16 mouse cellular contexts compared by ENCODE assay signal in genomic region chr13:14044521-14044920, GRCm38 (mm10).
"Had no signal": no experiment of that assay in that cellular context is flagged by ENCODE, and none has a peak within 500 bp of the region (broad histone marks: within the 10 kb centered on the region; RNA-seq: fewer than 3 reads in every experiment).

No protein-coding gene starts in this region.

- H3K27ac ChIP-seq: liver, embryonic 15.5 days; midbrain, embryonic 10.5 days; midbrain, embryonic 12.5 days; midbrain, embryonic 15.5 days; neural tube, embryonic 12.5 days; stomach, embryonic 15.5 days; stomach, postnatal 0 days had no signal

- H3K9me3 ChIP-seq: liver, embryonic 15.5 days; megakaryocyte, embryonic 14.5 days; midbrain, embryonic 10.5 days; midbrain, embryonic 12.5 days; midbrain, embryonic 15.5 days; neural tube, embryonic 12.5 days; stomach, embryonic 15.5 days had no signal

- H3K9ac ChIP-seq: liver, embryonic 15.5 days; lung, embryonic 14.5 days; midbrain, embryonic 12.5 days; midbrain, embryonic 15.5 days; neural tube, embryonic 12.5 days; stomach, embryonic 15.5 days had no signal

- H3K27me3 ChIP-seq: liver, embryonic 15.5 days; megakaryocyte, embryonic 14.5 days; midbrain, embryonic 12.5 days; midbrain, embryonic 15.5 days; neural tube, embryonic 12.5 days; stomach, embryonic 15.5 days had no signal

- H3K4me3 ChIP-seq: liver, embryonic 15.5 days; megakaryocyte, embryonic 14.5 days; midbrain, embryonic 10.5 days; midbrain, embryonic 12.5 days; midbrain, embryonic 15.5 days; neural tube, embryonic 12.5 days; stomach, embryonic 15.5 days had no signal

- DNase-seq: lung, adult 18-20 months; lung, embryonic 14.5 days; lung, postnatal 10 days; lung, postnatal 4 days; right cerebral cortex, postnatal 14 days; thymus, adult 2 months; thymus, postnatal 25 days; thymus, postnatal 4 days had no signal

- H3K4me2 ChIP-seq: liver, embryonic 15.5 days; lung, embryonic 14.5 days; midbrain, embryonic 12.5 days; midbrain, embryonic 15.5 days; neural tube, embryonic 12.5 days; stomach, embryonic 15.5 days had no signal

- H3K4me1 ChIP-seq: stomach, embryonic 15.5 days had no signal

- ATAC-seq: midbrain, embryonic 15.5 days had no signal
